Mouse (Mus musculus): ENCODE results near the gene Arl15.

The Arl15 gene

GRCm38 (mm10) chr13:113845229-113845628, 50.9 kb downstream of the Arl15 start:
- DNase-seq, result no peak

- DNase-seq, result no peak
Measured at GRCm38 (mm10) chr13:113846413-113846812, 52.1 kb downstream of the Arl15 start.

- no peak for DNase-seq
Measured at GRCm38 (mm10) chr13:113850431-113851034, 56.2 kb downstream of the Arl15 start.

GRCm38 (mm10) chr13:113851602-113852375, 57.5 kb downstream of the Arl15 start:
- no peak for DNase-seq

GRCm38 (mm10) chr13:113852376-113852666, 58.0 kb downstream of the Arl15 start:
- DNase-seq, result no peak

GRCm38 (mm10) chr13:113854146-113854545, 59.8 kb downstream of the Arl15 start:
- no peak for DNase-seq

GRCm38 (mm10) chr13:113854551-113855312, 60.4 kb downstream of the Arl15 start:
- no peak for DNase-seq

GRCm38 (mm10) chr13:113856946-113857345, 62.6 kb downstream of the Arl15 start:
- DNase-seq, result no peak

- DNase-seq, result no peak
Measured at GRCm38 (mm10) chr13:113858667-113859391, 64.5 kb downstream of the Arl15 start.

GRCm38 (mm10) chr13:113859392-113859776, 65.1 kb downstream of the Arl15 start:
- DNase-seq, result no peak

GRCm38 (mm10) chr13:113860816-113861215, 66.5 kb downstream of the Arl15 start:
- DNase-seq, result no peak

- DNase-seq, result no peak
Measured at GRCm38 (mm10) chr13:113861231-113861630, 66.9 kb downstream of the Arl15 start.

- no peak for DNase-seq
Measured at GRCm38 (mm10) chr13:113862951-113863350, 68.6 kb downstream of the Arl15 start.

- no peak for DNase-seq
Measured at GRCm38 (mm10) chr13:113863688-113864087, 69.4 kb downstream of the Arl15 start.

GRCm38 (mm10) chr13:113864278-113864677, 70.0 kb downstream of the Arl15 start:
- no peak for DNase-seq

GRCm38 (mm10) chr13:113864893-113865292, 70.6 kb downstream of the Arl15 start:
- peak; percentile 48 to 55 for DNase-seq

- no peak for DNase-seq
Measured at GRCm38 (mm10) chr13:113865378-113865777, 71.1 kb downstream of the Arl15 start.

GRCm38 (mm10) chr13:113865806-113866205, 71.5 kb downstream of the Arl15 start:
- peak; percentile 51 to 59 for DNase-seq

GRCm38 (mm10) chr13:113867736-113868135, 73.4 kb downstream of the Arl15 start:
- no peak for DNase-seq

GRCm38 (mm10) chr13:113869212-113870205, 75.2 kb downstream of the Arl15 start:
- peak; percentile 64 to 66 for DNase-seq

GRCm38 (mm10) chr13:113870403-113870802, 76.1 kb downstream of the Arl15 start:
- peak; percentile 43 to 61 for DNase-seq

GRCm38 (mm10) chr13:113871853-113872252, 77.5 kb downstream of the Arl15 start:
- DNase-seq, result no peak
